Mouse (Mus musculus): ENCODE data around the gene Ephb1.

Ephb1 gene

GRCm38 (mm10) chr9:102307656-102308055 lies 46.8 kb downstream of the Ephb1 start:
- Histone ChIP-seq H3K4me3 (replicated peaks; ENCODE audit: low read length) (no peak overlapping the region), H3K36me3 (ENCODE audit: insufficient read depth, low read length) (no peaks in the 10 kb centered on the region), H3K27me3 (ENCODE audit: insufficient read depth, low read length) (peaks cover 25% of the 10 kb centered on the region), H3K4me1 (replicated peaks; ENCODE audit: low read depth, low read length) (no peaks in the 10 kb centered on the region), H3K9me3 (ENCODE audit: low read length) (no peaks in the 10 kb centered on the region; the same call in 1 of the 2 replicates)
- TF ChIP-seq NANOG (IDR thresholded peaks at IDR 0.05; ENCODE audit: borderline replicate concordance, low read length) (no peak), CTCF (conservative IDR thresholded peaks at IDR 0.05; ENCODE audit: low read length) (no peak)

DNA sequence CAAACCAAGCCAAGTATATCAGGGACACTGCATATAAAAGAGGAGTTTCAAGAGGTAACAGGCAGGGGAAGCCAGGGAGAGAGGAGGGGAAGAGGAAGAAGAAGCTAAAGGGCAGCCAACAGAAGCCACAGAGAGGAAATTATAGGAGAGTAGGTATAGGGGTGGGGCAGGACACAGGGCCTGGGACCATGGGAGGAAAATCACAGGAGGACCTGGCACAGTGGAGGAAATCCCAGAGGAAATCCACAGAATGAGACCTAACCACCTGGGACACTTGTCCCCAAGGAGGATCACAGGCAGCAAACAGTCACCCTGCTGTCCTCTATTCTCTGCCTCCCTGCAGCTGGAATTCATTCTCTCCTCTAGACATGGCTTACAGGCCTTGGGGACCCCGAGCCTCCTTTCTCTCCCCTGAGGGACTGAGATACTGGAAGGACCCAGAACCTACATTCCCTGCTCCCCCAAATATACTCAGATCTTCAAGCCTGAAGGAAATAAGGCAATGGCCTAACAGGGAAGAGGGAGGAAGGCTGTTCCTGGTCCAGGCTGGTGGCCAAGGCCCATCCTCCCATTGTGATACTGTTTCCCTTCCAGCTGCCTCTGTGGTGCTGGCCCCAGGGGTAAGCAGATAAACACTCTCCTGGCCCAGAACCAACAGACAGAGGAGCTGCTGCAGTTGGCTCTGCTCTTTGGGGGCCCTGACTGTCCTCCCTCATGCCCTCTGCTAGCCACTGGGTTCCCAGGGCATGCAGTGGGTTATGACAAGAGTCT lies 47.7 kb downstream of the Ephb1 start:
- H3K9me3 ChIP-seq (ENCODE audit: low read length): no peaks in the 10 kb centered on the region; the same call in 1 of the 2 replicates
- TF ChIP-seq POU5F1 (IDR thresholded peaks at IDR 0.05; ENCODE audit: borderline replicate concordance, low read length): no peak
- no peak for TF ChIP-seq NANOG (IDR thresholded peaks at IDR 0.05; ENCODE audit: borderline replicate concordance, low read length)
- no peak for TF ChIP-seq CTCF (conservative IDR thresholded peaks at IDR 0.05; ENCODE audit: low read length)
- no peaks in the 10 kb centered on the region for H3K4me1 ChIP-seq (replicated peaks; ENCODE audit: low read depth, low read length)
- no peaks in the 10 kb centered on the region for H3K36me3 ChIP-seq (ENCODE audit: insufficient read depth, low read length)
- H3K4me3 ChIP-seq (replicated peaks; ENCODE audit: low read length): no peak overlapping the region
- peaks cover 25% of the 10 kb centered on the region for H3K27me3 ChIP-seq (ENCODE audit: insufficient read depth, low read length)

GRCm38 (mm10) chr9:102305432-102306100 lies 48.9 kb downstream of the Ephb1 start:
- no peak overlapping the region for H3K4me3 ChIP-seq (replicated peaks; ENCODE audit: low read length)
- H3K36me3 ChIP-seq (ENCODE audit: insufficient read depth, low read length): no peaks in the 10 kb centered on the region
- no peaks in the 10 kb centered on the region for H3K4me1 ChIP-seq (replicated peaks; ENCODE audit: low read depth, low read length)

DNA sequence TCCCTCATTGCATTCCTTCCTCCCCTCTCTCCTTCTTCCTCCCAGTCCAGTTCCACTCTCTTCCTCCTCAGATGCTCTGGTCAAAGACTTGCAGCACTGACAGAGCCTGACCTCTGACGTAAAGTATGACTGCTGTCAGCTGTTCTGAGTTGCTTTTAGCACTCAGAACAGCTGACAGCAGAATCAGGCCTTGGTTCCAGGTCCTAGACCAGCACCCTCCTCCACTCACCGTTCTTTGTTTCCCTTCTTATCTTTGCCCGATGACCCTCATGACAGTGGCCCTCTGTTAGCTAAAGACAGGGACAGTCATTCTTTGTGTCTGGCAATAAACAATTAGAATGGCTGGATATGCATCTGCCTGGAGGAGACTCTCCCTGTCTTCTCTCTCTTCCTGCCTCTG lies 49.7 kb downstream of the Ephb1 start:
- no peaks in the 10 kb centered on the region for H3K4me1 ChIP-seq (replicated peaks; ENCODE audit: low read depth, low read length)
- peaks cover 25% of the 10 kb centered on the region for H3K27me3 ChIP-seq (ENCODE audit: insufficient read depth, low read length)
- no peak overlapping the region for H3K4me3 ChIP-seq (replicated peaks; ENCODE audit: low read length)
- H3K36me3 ChIP-seq (ENCODE audit: insufficient read depth, low read length): no peaks in the 10 kb centered on the region
- H3K9me3 ChIP-seq (ENCODE audit: low read length): peaks cover 15% of the 10 kb centered on the region
- TF ChIP-seq NANOG (IDR thresholded peaks at IDR 0.05; ENCODE audit: borderline replicate concordance, low read length): no peak
- no peak for TF ChIP-seq POU5F1 (IDR thresholded peaks at IDR 0.05; ENCODE audit: borderline replicate concordance, low read length)

More at GRCm38 (mm10) chr9:102305432-102306100, 48.9 kb downstream of the Ephb1 start:
- TF ChIP-seq CTCF (conservative IDR thresholded peaks at IDR 0.05; ENCODE audit: low read length) (no peak), NANOG (IDR thresholded peaks at IDR 0.05; ENCODE audit: borderline replicate concordance, low read length) (no peak), POU5F1 (IDR thresholded peaks at IDR 0.05; ENCODE audit: borderline replicate concordance, low read length) (no peak)
- Histone ChIP-seq H3K9me3 (ENCODE audit: low read length) (peaks cover 7% of the 10 kb centered on the region), H3K27me3 (ENCODE audit: insufficient read depth, low read length) (peaks cover 25% of the 10 kb centered on the region)

- TF ChIP-seq NANOG (IDR thresholded peaks at IDR 0.05; ENCODE audit: borderline replicate concordance, low read length) (no peak), POU5F1 (IDR thresholded peaks at IDR 0.05; ENCODE audit: borderline replicate concordance, low read length) (no peak)
- Histone ChIP-seq H3K4me3 (replicated peaks; ENCODE audit: low read length) (no peak overlapping the region), H3K4me1 (replicated peaks; ENCODE audit: low read depth, low read length) (no peaks in the 10 kb centered on the region), H3K9me3 (ENCODE audit: low read length) (peaks cover 18% of the 10 kb centered on the region), H3K27me3 (ENCODE audit: insufficient read depth, low read length) (peaks cover 25% of the 10 kb centered on the region), H3K36me3 (ENCODE audit: insufficient read depth, low read length) (no peaks in the 10 kb centered on the region)
These were observed 50.6 kb downstream of the Ephb1 start for GRCm38 (mm10) chr9:102303882-102304281.

- TF ChIP-seq POU5F1 (IDR thresholded peaks at IDR 0.05; ENCODE audit: borderline replicate concordance, low read length): no peak
- TF ChIP-seq NANOG (IDR thresholded peaks at IDR 0.05; ENCODE audit: borderline replicate concordance, low read length): no peak
- no peak for TF ChIP-seq CTCF (conservative IDR thresholded peaks at IDR 0.05; ENCODE audit: low read length)
- Histone ChIP-seq H3K9me3 (ENCODE audit: low read length) (peaks cover 18% of the 10 kb centered on the region), H3K36me3 (ENCODE audit: insufficient read depth, low read length) (no peaks in the 10 kb centered on the region)
These were observed 53.5 kb downstream of the Ephb1 start for GRCm38 (mm10) chr9:102300985-102301384.

GRCm38 (mm10) chr9:102298741-102299140 lies 55.8 kb downstream of the Ephb1 start:
- no peaks in the 10 kb centered on the region for H3K4me1 ChIP-seq (replicated peaks; ENCODE audit: low read depth, low read length)
- H3K36me3 ChIP-seq (ENCODE audit: insufficient read depth, low read length): no peaks in the 10 kb centered on the region
- TF ChIP-seq NANOG (IDR thresholded peaks at IDR 0.05; ENCODE audit: borderline replicate concordance, low read length): no peak
- no peak for TF ChIP-seq CTCF (conservative IDR thresholded peaks at IDR 0.05; ENCODE audit: low read length)
- H3K4me3 ChIP-seq (replicated peaks; ENCODE audit: low read length): no peak overlapping the region
- H3K27me3 ChIP-seq (ENCODE audit: insufficient read depth, low read length): peaks cover 13% of the 10 kb centered on the region; the same call in 1 of the 2 replicates
- peaks cover 18% of the 10 kb centered on the region; the same call in 1 of the 2 replicates for H3K9me3 ChIP-seq (ENCODE audit: low read length)

More at GRCm38 (mm10) chr9:102300985-102301384, 53.5 kb downstream of the Ephb1 start:
- H3K4me3 ChIP-seq (replicated peaks; ENCODE audit: low read length): no peak overlapping the region
- no peaks in the 10 kb centered on the region for H3K4me1 ChIP-seq (replicated peaks; ENCODE audit: low read depth, low read length)
- H3K27me3 ChIP-seq (ENCODE audit: insufficient read depth, low read length): peaks cover 16% of the 10 kb centered on the region

GRCm38 (mm10) chr9:102297986-102298385 lies 56.5 kb downstream of the Ephb1 start:
- H3K9me3 ChIP-seq (ENCODE audit: low read length): peaks cover 18% of the 10 kb centered on the region; the same call in 1 of the 2 replicates
- peaks cover 11% of the 10 kb centered on the region; the same call in 1 of the 2 replicates for H3K27me3 ChIP-seq (ENCODE audit: insufficient read depth, low read length)
- no peaks in the 10 kb centered on the region for H3K4me1 ChIP-seq (replicated peaks; ENCODE audit: low read depth, low read length)
- no peaks in the 10 kb centered on the region for H3K36me3 ChIP-seq (ENCODE audit: insufficient read depth, low read length)
- TF ChIP-seq CTCF (conservative IDR thresholded peaks at IDR 0.05; ENCODE audit: low read length) (no peak), POU5F1 (IDR thresholded peaks at IDR 0.05; ENCODE audit: borderline replicate concordance, low read length) (no peak), NANOG (IDR thresholded peaks at IDR 0.05; ENCODE audit: borderline replicate concordance, low read length) (no peak)
- no peak overlapping the region for H3K4me3 ChIP-seq (replicated peaks; ENCODE audit: low read length)

Measured in E14TG2a.4 (cell line).